Mouse (Mus musculus) neural tube, embryonic 15.5 days (tissue): Measurements from ENCODE around the gene Col4a3. TPM values are rescaled to one million over a fixed set of nuclear protein-coding genes. Genes with fewer than 3 reads are reported as not detected.

Experiments
- ATAC-seq: fragments of 200-750 bp; cut with Nextera tagmentation; 2 replicates; pipeline ENCODE4 v1.8.0; 2017; ENCODE audit warnings: mild to moderate bottlenecking, moderate TSS enrichment, moderate library complexity; ENCODE audit not compliant: low FRiP score
- H3K27ac ChIP-seq: fragments of 300-500 bp; sonication (generic); replicated peaks from 2 replicates; pipeline ENCODE4 v1.5.1; 2015; ENCODE audit warnings: mild to moderate bottlenecking, inconsistent platforms
- H3K27me3 ChIP-seq: fragments of 300-500 bp; sonication (generic); replicated peaks from 2 replicates; pipeline ENCODE4 v1.6.1; 2015; ENCODE audit warnings: inconsistent platforms
- H3K36me3 ChIP-seq: fragments of 300-500 bp; sonication (generic); 2 replicates; pipeline ENCODE4 v1.6.1; 2015; ENCODE audit warnings: inconsistent platforms
- H3K4me1 ChIP-seq: fragments of 300-500 bp; sonication (generic); 2 replicates; pipeline ENCODE4 v1.6.1; 2015; ENCODE audit warnings: inconsistent platforms
- H3K4me2 ChIP-seq: fragments of 300-500 bp; sonication (generic); 2 replicates; pipeline ENCODE4 v1.6.1; 2015; ENCODE audit warnings: inconsistent platforms, mild to moderate bottlenecking, moderate library complexity
- H3K4me3 ChIP-seq: fragments of 300-500 bp; sonication (generic); replicated peaks from 2 replicates; pipeline ENCODE4 v1.5.1; 2015; ENCODE audit warnings: mild to moderate bottlenecking, inconsistent platforms
- H3K9ac ChIP-seq: fragments of 300-500 bp; sonication (generic); replicated peaks from 2 replicates; pipeline ENCODE4 v1.6.1; 2015; ENCODE audit warnings: mild to moderate bottlenecking, inconsistent platforms
- H3K9me3 ChIP-seq: fragments of 300-500 bp; sonication (generic); replicated peaks from 2 replicates; pipeline ENCODE4 v1.6.1; 2016; ENCODE audit warnings: inconsistent platforms
- WGBS: fragments of 180-500 bp; shearing (Covaris S2); methylation state at CpG from one replicate; pipeline ENCODE4 v1.1.7; 2015; ENCODE audit warnings: mixed read lengths; 5-methylcytosine and 5-hydroxymethylcytosine counted together
- polyA plus RNA-seq: library from polyadenylated mRNA; unstranded; fragments of >200 nt; fragmentation: Nextera tagmentation; extraction: Ambion mirVana; gene quantifications from 2 replicates; pipeline ENCODE4 v1.2.1, GENCODE M21; 2015

The Col4a3 gene
- polyA plus RNA-seq, 1 experiment from 2014 or later = 0.33 TPM

- no peak for ATAC-seq
- H3K27me3 ChIP-seq = no peaks in the 10 kb centered on the region
- peaks cover 13% of the 10 kb centered on the region; the same call in 1 of the 2 replicates for H3K36me3 ChIP-seq
- H3K27ac ChIP-seq = no peak overlapping the region
- H3K9me3 ChIP-seq = no peaks in the 10 kb centered on the region
- no peak overlapping the region for H3K4me2 ChIP-seq
- H3K9ac ChIP-seq = no peak overlapping the region
- H3K4me3 ChIP-seq = no peak overlapping the region
- H3K4me1 ChIP-seq = no peaks in the 10 kb centered on the region
- 90% methylated on average over 2 of the region's 2 CpGs for WGBS
Measured at GRCm38 (mm10) chr1:82747714-82748452, 161.2 kb downstream of the Col4a3 start.

- Histone ChIP-seq H3K27ac (no peak overlapping the region), H3K4me3 (no peak overlapping the region), H3K4me1 (no peaks in the 10 kb centered on the region), H3K4me2 (no peak overlapping the region), H3K36me3 (peaks cover 18% of the 10 kb centered on the region), H3K9ac (no peak overlapping the region), H3K9me3 (no peaks in the 10 kb centered on the region), H3K27me3 (no peaks in the 10 kb centered on the region)
- 94% methylated on average over 1 of the region's 1 CpGs for WGBS
- no peak for ATAC-seq
Measured at GRCm38 (mm10) chr1:82759520-82759919, 172.8 kb downstream of the Col4a3 start.

- Histone ChIP-seq H3K9me3 (no peaks in the 10 kb centered on the region), H3K9ac (no peak overlapping the region), H3K4me3 (no peak overlapping the region), H3K27ac (no peak overlapping the region), H3K4me1 (no peaks in the 10 kb centered on the region), H3K27me3 (no peaks in the 10 kb centered on the region), H3K4me2 (no peak overlapping the region), H3K36me3 (0 out of 2 replicates have a peak, but pooled peaks cover 3% of the 10 kb centered on the region)
- WGBS = 87% methylated on average over 8 of the region's 8 CpGs
- no peak for ATAC-seq
Measured at GRCm38 (mm10) chr1:82761454-82762169, 174.9 kb downstream of the Col4a3 start.

GRCm38 (mm10) chr1:82762274-82762673, 175.6 kb downstream of the Col4a3 start:
- ATAC-seq = no peak
- Histone ChIP-seq H3K27me3 (no peaks in the 10 kb centered on the region), H3K36me3 (0 out of 2 replicates have a peak, but pooled peaks cover 3% of the 10 kb centered on the region), H3K27ac (no peak overlapping the region), H3K4me1 (no peaks in the 10 kb centered on the region), H3K9me3 (no peaks in the 10 kb centered on the region), H3K9ac (no peak overlapping the region), H3K4me3 (no peak overlapping the region), H3K4me2 (no peak overlapping the region)
- WGBS = 81% methylated on average over 1 of the region's 1 CpGs

- H3K27ac ChIP-seq = no peak overlapping the region
- H3K36me3 ChIP-seq = no peaks in the 10 kb centered on the region
- H3K9ac ChIP-seq = no peak overlapping the region
- no peaks in the 10 kb centered on the region for H3K9me3 ChIP-seq
- no peak overlapping the region for H3K4me3 ChIP-seq
- H3K4me1 ChIP-seq = no peaks in the 10 kb centered on the region
- no peaks in the 10 kb centered on the region for H3K27me3 ChIP-seq
- H3K4me2 ChIP-seq = no peak overlapping the region
- WGBS = 61% methylated on average over 1 of the region's 1 CpGs
- no peak for ATAC-seq
Measured at GRCm38 (mm10) chr1:82766227-82766626, 179.5 kb downstream of the Col4a3 start.

- ATAC-seq = no peak
- Histone ChIP-seq H3K4me3 (no peak overlapping the region), H3K36me3 (no peaks in the 10 kb centered on the region), H3K4me2 (no peak overlapping the region), H3K4me1 (no peaks in the 10 kb centered on the region), H3K9ac (no peak overlapping the region), H3K27ac (no peak overlapping the region), H3K9me3 (no peaks in the 10 kb centered on the region), H3K27me3 (no peaks in the 10 kb centered on the region)
- 87% methylated on average over 4 of the region's 4 CpGs for WGBS
Measured at GRCm38 (mm10) chr1:82766641-82767040, 179.9 kb downstream of the Col4a3 start.

GRCm38 (mm10) chr1:82768269-82768668, 181.5 kb downstream of the Col4a3 start, which contains the start of gene Tm4sf20:
Tm4sf20 (minus strand) TSS chr1:82768461.
- Histone ChIP-seq H3K27me3 (no peaks in the 10 kb centered on the region), H3K9me3 (no peaks in the 10 kb centered on the region), H3K9ac (no peak within 1 kb of the TSS), H3K36me3 (no peaks in the 10 kb centered on the region), H3K4me1 (no peaks in the 10 kb centered on the region), H3K27ac (no peak within 1 kb of the TSS), H3K4me2 (no peak within 1 kb of the TSS), H3K4me3 (no peak within 1 kb of the TSS)
- WGBS = 84% methylated on average over 5 of the region's 5 CpGs
- no peak for ATAC-seq

- H3K9ac ChIP-seq = no peak within 1 kb of the TSS
- no peaks in the 10 kb centered on the region for H3K27me3 ChIP-seq
- H3K9me3 ChIP-seq = no peaks in the 10 kb centered on the region
- H3K4me3 ChIP-seq = no peak within 1 kb of the TSS
- WGBS = 90% methylated on average over 15 of the region's 15 CpGs
- no peak within 1 kb of the TSS for H3K27ac ChIP-seq
- no peaks in the 10 kb centered on the region for H3K4me1 ChIP-seq
- ATAC-seq = no peak
- H3K36me3 ChIP-seq = no peaks in the 10 kb centered on the region
- no peak within 1 kb of the TSS for H3K4me2 ChIP-seq
Measured at GRCm38 (mm10) chr1:82771022-82771586, 184.4 kb downstream of the Col4a3 start, which contains the start of gene Gm47791. Gm47791 (minus strand) TSS chr1:82771243.

Other genes with a start within 250 kb of the Col4a3 start
- gene Col4a4, start 72 bp upstream of the Col4a3 start, polyA plus RNA-seq = 0.14 and 0.31 TPM in 2 replicates
- gene Mff, start 138.0 kb downstream of the Col4a3 start, polyA plus RNA-seq = 347 and 375 TPM in 2 replicates
- gene Tm4sf20, start 181.5 kb downstream of the Col4a3 start, polyA plus RNA-seq = 10.5 TPM in 1 of 2 replicates, not detected in the other
- gene Gm47791, start 184.3 kb downstream of the Col4a3 start, polyA plus RNA-seq = not detected in 2 replicates